Mouse (Mus musculus) left cerebral cortex, postnatal 36 days (tissue): ENCODE data around the gene 1500011B03Rik. TPM values are rescaled to one million over a fixed set of nuclear protein-coding genes. Genes with fewer than 3 reads are reported as not detected.
A peak's percentile ranks its signal among the peaks of the same experiment; 100 is the strongest.

Source experiments
- DNase-seq, 2 experiments: peaks; one replicate each; pipeline ENCODE4 v3.0.0; 2021 to 2022; ENCODE audit warnings: low spot score in 2 of 2, mixed read lengths in 1 of 2
- intact Hi-C: fragments of 180-260 bp; cut with DNase I; formaldehyde crosslinking; loops from one replicate; pipeline ENCODE4 v1.15.1; 2025
- microRNA-seq: library from miRNA; unstranded; fragments of <30 nt; microRNA quantifications from one replicate; pipeline ENCODE4 v1.2.0, GENCODE M21; 2022
- total RNA-seq, 2 experiments: library from RNA; stranded (reverse); gene quantifications; 2 replicates each; pipeline ENCODE4 v1.2.3; 2021

Gene 1500011B03Rik
- total RNA-seq, 2 experiments from 2014 or later: 169 to 176 TPM

- intact Hi-C loops: no loop called here
- DNase-seq: no peak
Observed at GRCm38 (mm10) chr5:114764812-114765735, 58.2 kb downstream of the 1500011B03Rik start.

DNA sequence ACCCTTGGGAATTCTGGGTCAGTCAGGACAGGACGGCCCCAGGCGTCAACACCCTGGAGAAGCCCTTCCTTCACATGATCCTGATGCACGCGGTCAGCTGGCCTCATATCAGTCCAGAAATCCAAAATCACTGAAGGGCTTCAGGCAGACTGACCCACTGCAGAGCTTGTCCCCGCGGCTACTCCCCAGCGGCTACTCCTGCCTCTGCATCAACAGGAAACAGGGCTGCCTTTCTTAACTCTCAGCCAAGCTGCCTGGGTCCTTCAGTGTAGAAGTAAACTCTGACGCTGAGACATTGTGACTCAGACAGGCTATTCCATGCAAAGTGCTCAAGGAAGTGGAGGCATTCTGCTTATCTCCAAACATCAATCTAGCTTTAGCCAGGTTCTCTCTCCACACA is 61.3 kb downstream of the 1500011B03Rik start:
- intact Hi-C loops: no loop called here
- no peak for DNase-seq

GRCm38 (mm10) chr5:114759536-114760090 is 63.7 kb downstream of the 1500011B03Rik start:
- DNase-seq: no peak

More at GRCm38 (mm10) chr5:114759536-114760090, 63.7 kb downstream of the 1500011B03Rik start:
- intact Hi-C loops: no loop called here

Small RNA genes within 50 kb of the gene (microRNA-seq; reads per million reads assigned to microRNA genes)
- 5.1 reads per million, percentile 17 among the genes with 10 or more reads in this experiment for gene Mir6240

Other genes starting within 250 kb of the 1500011B03Rik start
- 1 to 10 TPM; 1.5 to 2.6 TPM for gene Trpv4, start 165.0 kb downstream of the 1500011B03Rik start, total RNA-seq
- 10 to 100 TPM; 24.3 to 32.4 TPM for gene Gltp, start 132.5 kb downstream of the 1500011B03Rik start, total RNA-seq
- 10 to 100 TPM in 1 of 2 experiments, 1 to 10 TPM in 1; 8.6 to 15.5 TPM for gene Tchp, start 115.7 kb downstream of the 1500011B03Rik start, total RNA-seq
- gene Ankrd13a, start 48.8 kb downstream of the 1500011B03Rik start, total RNA-seq: 10 to 100 TPM; 34.7 to 35.4 TPM
- 10 to 100 TPM; 32.0 to 46.1 TPM for gene Git2, start 48.0 kb downstream of the 1500011B03Rik start, total RNA-seq
- not detected for gene 4930519G04Rik, start 30.2 kb upstream of the 1500011B03Rik start, total RNA-seq
- 1 to 10 TPM in 1 of 2 experiments, under 1 TPM in 1; 1.00 to 1.0 TPM for gene Gm9936, start 35.2 kb upstream of the 1500011B03Rik start, total RNA-seq
- 1 to 10 TPM; 1.2 to 3.3 TPM for gene Oasl2, start 73.5 kb upstream of the 1500011B03Rik start, total RNA-seq
- gene Oasl1, start 99.8 kb upstream of the 1500011B03Rik start, total RNA-seq: not detected
- gene 2210016L21Rik, start 118.7 kb upstream of the 1500011B03Rik start, total RNA-seq: 100 to 1,000 TPM; 203 to 243 TPM
- gene Hnf1a, start 147.6 kb upstream of the 1500011B03Rik start, total RNA-seq: not detected
- 10 to 100 TPM; 87.1 to 96.8 TPM for gene Sppl3, start 187.7 kb upstream of the 1500011B03Rik start, total RNA-seq